Mouse (Mus musculus) myocyte (in vitro differentiated cells): Measurements from ENCODE around the gene Krt35.
A peak's percentile ranks its signal among the peaks of the same experiment; 100 is the strongest.

Experiments
- CEBPB ChIP-seq: IDR thresholded peaks from 2 replicates; pipeline ENCODE4 v1.6.1; 2011; ENCODE audit warnings: mild to moderate bottlenecking, moderate library complexity; ENCODE audit not compliant: poor library complexity, insufficient read depth, severe bottlenecking
- E2F4 ChIP-seq: IDR thresholded peaks from one replicate; pipeline ENCODE4 v1.6.1; 2011; ENCODE audit warnings: mild to moderate bottlenecking, control low read depth, moderate library complexity; ENCODE audit not compliant: insufficient read depth
- MAX ChIP-seq: IDR thresholded peaks from one replicate; pipeline ENCODE4 v1.6.1; 2011; ENCODE audit warnings: low read depth, mild to moderate bottlenecking, control low read depth
- MYOD1 ChIP-seq, 3 experiments: IDR thresholded peaks; one replicate each; pipeline ENCODE4 v1.6.1; 2011; ENCODE audit warnings: control low read depth in 2 of 3, low read depth in 2 of 3, mild to moderate bottlenecking in 2 of 3, moderate library complexity in 1 of 3; ENCODE audit not compliant: insufficient read length in 2 of 3, control insufficient read depth in 1 of 3
- POLR2A ChIP-seq: IDR thresholded peaks from one replicate; pipeline ENCODE4 v1.6.1; 2011; ENCODE audit warnings: low read depth, mild to moderate bottlenecking, control low read depth, moderate library complexity; ENCODE audit not compliant: insufficient read length
- POLR2AphosphoS2 ChIP-seq: IDR thresholded peaks from one replicate; pipeline ENCODE4 v1.6.1; 2011; ENCODE audit warnings: low read depth, control low read depth; ENCODE audit not compliant: insufficient read length
- REST ChIP-seq: IDR thresholded peaks from one replicate; pipeline ENCODE4 v1.6.1; 2011; ENCODE audit warnings: mild to moderate bottlenecking, control low read depth, moderate library complexity; ENCODE audit not compliant: insufficient read depth, insufficient read length
- SRF ChIP-seq: IDR thresholded peaks from one replicate; pipeline ENCODE4 v1.6.1; 2011; ENCODE audit warnings: low read depth; ENCODE audit not compliant: control insufficient read depth, insufficient read length
- TCF12 ChIP-seq: IDR thresholded peaks from one replicate; pipeline ENCODE4 v1.6.1; 2011; ENCODE audit warnings: mild to moderate bottlenecking, control low read depth; ENCODE audit not compliant: poor library complexity, insufficient read depth, severe bottlenecking
- USF1 ChIP-seq: IDR thresholded peaks from one replicate; pipeline ENCODE4 v1.6.1; 2011; ENCODE audit warnings: low read depth, mild to moderate bottlenecking, control low read depth, moderate library complexity

GRCm38 (mm10) chr11:100112935-100113741 is 17.1 kb upstream of the Krt35 start:
- TF ChIP-seq POLR2A (no peak), E2F4 (no peak), CEBPB (no peak), USF1 (peak; percentile 72), MAX (no peak), SRF (no peak), TCF12 (no peak), MYOD1 (IDR thresholded peaks at IDR 0.05; ENCODE audit: control insufficient read depth in 1 of 3, insufficient read length in 2 of 3, low read depth in 2 of 3) (no peak), REST (no peak), POLR2AphosphoS2 (no peak)
